Mouse (Mus musculus): ENCODE measurements around the gene Efna5. TPM values are rescaled to one million over a fixed set of nuclear protein-coding genes. Genes with fewer than 3 reads are reported as not detected.

The Efna5 gene
- total RNA-seq, 2 experiments from 2014 or later: 24.5 to 30.3 TPM

- DNase-seq: no peak
These were observed 133.7 kb downstream of the Efna5 start for GRCm38 (mm10) chr17:62747381-62747780.

GRCm38 (mm10) chr17:62746827-62747226, 134.3 kb downstream of the Efna5 start:
- no peak for DNase-seq

DNA sequence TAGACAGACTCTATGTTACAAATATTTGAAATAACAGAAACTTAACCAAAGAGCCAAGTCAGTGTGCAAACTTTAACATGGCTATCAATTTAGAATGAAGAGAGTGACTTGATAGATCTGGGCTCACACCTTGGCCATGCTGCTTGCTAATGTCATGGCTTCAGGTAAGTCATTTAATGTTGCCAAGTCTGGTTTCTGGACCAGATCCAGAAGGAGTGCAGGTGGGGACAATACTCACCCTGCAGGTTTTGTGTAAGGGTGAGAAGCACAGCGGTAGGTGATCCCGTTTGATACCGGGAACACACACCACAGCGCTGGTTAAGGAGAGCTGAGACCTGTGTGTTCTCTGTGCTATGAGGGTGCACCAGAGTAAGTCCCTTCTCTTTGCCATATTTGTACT, 135.8 kb downstream of the Efna5 start:
- no peak for DNase-seq

DNA sequence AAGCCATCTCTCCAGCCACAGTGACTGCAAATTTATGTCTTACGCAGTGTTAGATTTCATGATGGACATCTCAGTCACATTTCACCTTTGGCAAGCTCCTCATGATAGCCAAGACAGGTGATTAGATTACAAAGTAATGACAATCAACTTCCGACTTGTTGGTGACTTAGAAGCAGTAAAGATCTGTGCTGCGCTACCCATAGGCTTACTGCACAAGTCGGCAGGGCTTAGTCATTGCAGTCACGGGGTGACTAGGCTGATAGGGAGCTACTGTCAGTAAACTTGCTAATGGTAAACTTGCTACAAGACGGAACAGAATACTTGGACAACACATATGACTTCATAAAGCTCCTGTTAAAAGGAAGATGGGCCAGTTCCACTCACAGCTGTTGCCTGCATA, 136.9 kb downstream of the Efna5 start:
- no peak for DNase-seq

DNA sequence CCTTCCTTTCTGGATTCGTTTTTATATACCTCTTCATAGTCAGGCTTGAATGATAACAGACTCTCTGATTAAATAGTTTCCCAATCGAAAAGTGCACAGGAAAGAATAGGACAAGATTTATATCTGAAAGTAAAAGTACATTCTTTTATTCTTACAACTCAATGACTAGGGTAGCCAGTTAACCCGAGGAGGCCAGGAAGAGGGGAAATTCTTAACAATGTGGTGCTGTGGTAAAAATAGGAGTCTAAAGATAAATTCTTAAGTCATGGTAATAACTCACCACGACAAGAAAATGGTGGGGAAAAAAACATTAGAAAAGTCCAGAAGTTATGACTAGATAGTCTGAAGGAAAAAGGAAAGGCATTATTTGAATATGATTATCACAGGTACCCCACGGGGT, 139.4 kb downstream of the Efna5 start:
- no peak for DNase-seq

GRCm38 (mm10) chr17:62741020-62741419, 140.1 kb downstream of the Efna5 start:
- DNase-seq: no peak

- DNase-seq: no peak
These were observed 141.1 kb downstream of the Efna5 start for GRCm38 (mm10) chr17:62739993-62740392.

- no peak for DNase-seq
These were observed 143.7 kb downstream of the Efna5 start for GRCm38 (mm10) chr17:62737404-62737803.

GRCm38 (mm10) chr17:62735943-62736342, 145.2 kb downstream of the Efna5 start:
- DNase-seq: no peak

GRCm38 (mm10) chr17:62734901-62735300, 146.2 kb downstream of the Efna5 start:
- DNase-seq: no peak

DNA sequence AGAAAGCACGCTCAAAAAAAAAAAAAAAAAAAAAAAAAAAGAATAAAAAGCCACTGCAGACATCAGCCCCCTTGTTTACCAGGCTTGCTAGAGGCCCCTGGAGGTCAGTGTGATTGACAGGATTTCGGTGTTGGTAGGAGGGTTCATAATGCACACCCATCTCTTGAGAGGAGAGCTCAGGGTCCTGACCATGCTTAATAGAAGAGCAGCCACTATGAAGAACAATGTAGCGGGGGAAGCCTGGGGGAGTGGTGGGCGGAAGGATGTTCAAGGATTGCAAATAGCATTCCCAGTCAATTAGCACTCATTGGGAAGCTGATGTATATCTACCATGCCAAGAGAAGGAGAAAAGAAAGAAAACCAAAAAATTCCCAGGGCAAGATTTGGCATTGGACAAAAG, 147.1 kb downstream of the Efna5 start:
- no peak for DNase-seq

DNA sequence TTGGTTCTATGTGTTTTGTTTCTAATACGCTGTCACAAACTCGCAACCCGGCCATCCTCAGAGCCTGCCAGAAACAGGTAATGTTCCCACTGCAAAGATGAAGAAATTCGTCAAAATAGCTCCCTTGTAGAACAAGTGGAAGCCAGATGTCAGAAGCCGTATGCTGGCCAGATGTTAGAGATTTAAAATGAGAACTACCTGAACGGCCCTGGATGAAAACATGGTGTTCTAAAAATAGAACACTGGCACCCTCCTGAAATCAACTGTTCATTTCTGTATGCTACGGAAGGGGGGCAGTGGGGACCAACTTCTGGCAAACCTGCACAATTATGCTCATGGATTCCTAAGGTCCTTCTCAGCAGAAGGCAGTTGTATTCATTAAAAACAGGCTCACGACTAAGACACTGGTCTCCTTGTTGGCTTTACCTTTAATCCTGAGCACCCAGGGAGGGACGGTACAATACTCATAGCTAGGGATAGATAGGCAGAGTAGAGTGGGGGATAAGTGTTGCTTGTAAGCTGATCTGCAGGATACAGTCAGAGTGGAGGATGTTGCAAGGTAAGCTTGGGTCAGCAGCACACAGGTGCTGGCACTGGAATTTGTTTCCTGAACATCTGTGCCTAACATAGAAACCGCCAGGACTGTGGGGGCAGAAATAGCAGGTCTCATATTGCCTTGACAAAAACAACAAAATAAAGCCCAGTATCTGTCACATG, 151.2 kb downstream of the Efna5 start:
- no peak for DNase-seq

DNA sequence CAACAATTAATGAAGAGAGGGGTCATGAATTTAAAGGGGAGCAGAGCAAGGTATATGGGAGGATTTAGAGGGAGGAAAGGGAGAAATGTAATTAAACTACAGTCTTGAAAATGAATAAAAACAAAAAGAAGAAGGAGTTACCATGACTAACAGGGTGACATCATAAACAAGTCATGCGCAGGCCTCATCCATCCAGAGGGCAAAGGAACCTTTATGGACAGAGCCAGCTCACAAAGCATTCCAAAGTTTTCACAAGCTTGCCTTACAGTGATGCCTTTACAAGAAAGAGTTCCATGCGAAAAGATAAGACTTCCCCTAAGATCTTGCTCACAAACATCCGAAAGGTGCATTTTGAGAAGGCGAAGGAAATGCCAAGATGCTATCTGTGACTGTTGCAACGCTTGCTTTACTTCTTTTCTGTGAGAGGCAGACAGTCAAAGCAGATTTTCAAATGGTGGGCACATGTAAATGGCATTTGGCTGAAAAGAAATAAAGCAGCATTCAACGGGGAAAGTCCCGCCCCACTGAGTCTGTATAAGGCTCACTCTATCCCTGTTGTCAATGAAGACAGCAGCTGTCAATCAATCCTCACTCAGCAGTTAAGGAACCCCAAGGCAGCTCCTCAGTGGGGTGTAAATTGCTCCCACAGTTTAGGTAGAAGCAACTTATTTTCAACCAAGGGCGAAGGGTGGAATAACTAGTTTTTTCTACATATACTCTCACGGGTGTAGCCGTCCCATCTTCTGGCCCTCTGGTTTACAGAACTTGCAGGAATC, 152.8 kb downstream of the Efna5 start:
- DNase-seq: no peak

- DNase-seq: no peak
These were observed 155.0 kb downstream of the Efna5 start for GRCm38 (mm10) chr17:62726102-62726501.

GRCm38 (mm10) chr17:62722962-62723361, 158.2 kb downstream of the Efna5 start:
- no peak for DNase-seq

- DNase-seq: no peak
These were observed 159.5 kb downstream of the Efna5 start for GRCm38 (mm10) chr17:62721595-62721994.

- no peak for DNase-seq
These were observed 160.2 kb downstream of the Efna5 start for GRCm38 (mm10) chr17:62720740-62721450.

- no peak for DNase-seq
These were observed 163.5 kb downstream of the Efna5 start for GRCm38 (mm10) chr17:62717426-62718131.

GRCm38 (mm10) chr17:62713455-62713854, 167.7 kb downstream of the Efna5 start:
- DNase-seq: no peak

DNA sequence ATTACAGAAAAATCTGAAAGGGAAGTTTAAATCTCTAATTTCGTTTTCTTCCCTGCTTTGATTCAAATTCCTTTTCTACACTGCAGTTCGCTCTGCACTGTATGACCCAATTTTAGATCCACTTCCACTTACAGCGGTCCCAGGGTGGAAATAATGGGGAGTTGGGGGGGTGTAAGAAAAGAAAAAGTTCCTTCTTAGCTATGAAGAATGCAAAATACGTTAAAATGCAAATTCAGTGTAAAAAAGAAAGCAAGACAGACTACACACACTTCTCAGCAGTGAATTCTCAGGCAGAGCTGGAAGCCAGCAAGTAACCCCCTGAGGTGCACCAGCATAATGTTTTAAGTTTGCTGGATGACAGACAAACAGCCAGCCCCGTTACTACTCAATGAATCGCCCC, 174.7 kb downstream of the Efna5 start:
- no peak for DNase-seq

DNA sequence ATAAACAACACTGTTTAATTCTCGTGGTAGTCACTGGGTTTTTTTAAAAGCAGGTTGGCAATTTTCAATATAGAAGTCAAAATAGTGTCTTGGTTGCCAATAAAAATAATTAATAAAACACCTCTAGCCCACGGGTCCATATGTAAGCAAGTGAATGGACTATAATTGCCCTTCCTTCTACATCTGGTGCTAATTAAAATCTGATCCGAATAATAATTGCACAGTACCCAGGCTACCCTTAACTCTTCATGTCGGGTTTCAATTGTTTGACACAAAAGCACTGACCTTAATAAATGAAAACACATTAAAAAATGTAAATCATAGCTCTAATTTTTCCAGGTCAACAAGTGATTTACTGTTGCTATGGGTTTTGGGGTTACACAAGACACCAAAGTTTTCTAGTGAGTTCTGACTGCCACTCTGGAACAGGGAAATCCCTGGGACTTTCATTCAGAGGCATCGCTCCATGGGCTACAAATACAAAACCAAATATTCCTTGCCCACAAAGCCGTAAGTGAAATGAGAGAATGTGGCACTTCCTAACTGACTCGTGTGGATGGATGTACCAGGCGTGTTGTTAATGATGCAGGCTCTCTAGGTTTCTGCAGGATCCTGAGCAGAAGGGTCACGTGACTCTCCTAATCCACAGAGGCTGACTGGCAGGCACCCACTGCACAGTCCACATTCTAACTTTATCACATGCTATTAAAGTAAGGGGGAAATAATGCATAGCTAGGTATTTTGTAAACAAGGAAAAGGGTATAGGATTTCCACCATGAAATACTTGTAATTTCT, 178.9 kb downstream of the Efna5 start:
- DNase-seq: no peak

Data from adrenal gland, postnatal 10 days (tissue).